Mouse (Mus musculus) urinary bladder, postnatal 25 days (tissue): ENCODE measurements around the gene Gls2.

Experiments
- DNase-seq: peaks from one replicate; pipeline ENCODE4 v3.0.0; 2022; ENCODE audit warnings: low spot score

Gene Gls2

DNA sequence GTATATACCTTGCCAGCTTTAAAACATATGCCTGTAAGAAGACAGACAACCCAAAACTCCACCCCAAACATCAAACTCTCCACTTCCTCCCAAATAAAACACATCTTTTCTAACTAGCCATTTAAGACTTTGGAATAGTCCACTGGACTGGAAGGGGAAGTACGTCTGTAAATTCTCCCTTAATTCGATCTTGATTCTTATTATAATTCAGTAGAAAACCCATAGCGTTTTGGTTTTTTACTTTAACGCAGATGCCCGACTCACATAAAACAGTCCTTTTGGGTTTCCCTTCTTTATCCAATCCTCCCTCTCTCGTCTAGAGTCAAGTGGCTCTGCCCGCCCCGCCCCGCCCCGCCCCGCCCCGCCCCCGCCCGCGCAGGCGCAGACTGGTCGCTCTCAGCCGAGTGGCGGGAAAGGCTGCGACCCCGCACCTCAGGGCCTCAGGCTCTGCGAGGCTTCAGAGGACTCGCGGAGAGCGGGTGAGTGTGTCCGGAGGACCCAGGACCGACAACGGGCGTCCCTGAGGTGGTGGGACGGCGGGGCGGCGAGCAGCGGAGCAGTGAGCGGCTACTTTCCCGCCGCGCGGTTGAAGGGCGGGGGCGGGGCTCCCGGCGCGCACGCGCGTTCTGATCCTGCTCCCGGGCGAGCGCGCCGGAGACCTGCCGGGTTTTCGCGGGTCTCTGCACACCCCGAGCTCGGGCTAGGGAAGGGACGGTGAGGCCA lies 37.6 kb downstream of the Gls2 start, which contains the start of gene Timeless:
Gene Timeless (plus strand): TSS at position 369 of the 723 bp plus-strand sequence.
- DNase-seq: peak; percentile 89

DNA sequence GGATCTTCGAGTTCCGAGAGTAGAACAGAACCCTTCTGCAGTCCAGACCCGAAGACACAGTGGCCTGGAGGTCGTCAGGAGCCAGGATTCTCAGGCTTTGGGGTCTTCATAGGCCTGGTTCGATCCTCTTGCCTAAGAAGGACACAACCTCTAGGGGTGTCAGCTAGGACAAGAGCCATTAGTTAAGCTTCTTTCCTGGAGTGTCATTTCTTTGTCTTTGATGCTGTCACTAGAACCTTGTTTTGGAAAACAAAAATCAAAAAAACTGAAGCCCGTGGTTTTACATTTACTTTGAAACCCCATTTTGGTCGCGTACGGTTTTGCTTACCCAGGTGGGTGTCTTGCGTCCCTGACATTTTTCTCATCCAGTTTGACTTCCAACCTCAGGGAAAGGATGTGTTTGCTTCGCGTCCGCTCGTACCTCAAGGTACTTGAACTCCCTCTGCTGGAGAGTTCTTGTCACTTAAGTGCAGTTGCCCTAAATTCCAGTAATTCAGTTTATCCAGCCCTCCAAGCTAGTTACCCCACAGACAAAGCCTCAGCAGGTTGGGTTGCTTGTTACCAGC lies 38.2 kb downstream of the Gls2 start:
- peak; percentile 37 for DNase-seq

DNA sequence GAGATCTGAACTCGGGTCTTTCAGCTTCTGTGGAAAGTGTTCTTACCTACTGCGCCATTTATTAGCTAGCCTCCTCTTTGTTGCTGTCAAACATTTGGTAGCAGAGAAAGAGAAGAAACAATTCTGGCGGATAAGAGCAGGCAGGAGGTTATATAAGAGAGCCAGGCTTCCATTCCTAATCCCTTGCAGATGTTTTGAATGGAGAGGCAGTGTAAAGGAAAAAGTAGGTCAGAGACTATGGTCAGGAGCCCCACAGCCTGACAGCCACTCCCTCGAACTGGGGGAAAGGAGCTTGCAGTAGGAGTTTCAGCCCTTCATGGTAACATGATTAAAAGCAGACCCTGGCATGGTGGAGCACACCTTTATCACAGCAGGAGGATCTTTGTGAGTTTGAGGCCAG lies 42.1 kb downstream of the Gls2 start:
- no peak for DNase-seq

DNA sequence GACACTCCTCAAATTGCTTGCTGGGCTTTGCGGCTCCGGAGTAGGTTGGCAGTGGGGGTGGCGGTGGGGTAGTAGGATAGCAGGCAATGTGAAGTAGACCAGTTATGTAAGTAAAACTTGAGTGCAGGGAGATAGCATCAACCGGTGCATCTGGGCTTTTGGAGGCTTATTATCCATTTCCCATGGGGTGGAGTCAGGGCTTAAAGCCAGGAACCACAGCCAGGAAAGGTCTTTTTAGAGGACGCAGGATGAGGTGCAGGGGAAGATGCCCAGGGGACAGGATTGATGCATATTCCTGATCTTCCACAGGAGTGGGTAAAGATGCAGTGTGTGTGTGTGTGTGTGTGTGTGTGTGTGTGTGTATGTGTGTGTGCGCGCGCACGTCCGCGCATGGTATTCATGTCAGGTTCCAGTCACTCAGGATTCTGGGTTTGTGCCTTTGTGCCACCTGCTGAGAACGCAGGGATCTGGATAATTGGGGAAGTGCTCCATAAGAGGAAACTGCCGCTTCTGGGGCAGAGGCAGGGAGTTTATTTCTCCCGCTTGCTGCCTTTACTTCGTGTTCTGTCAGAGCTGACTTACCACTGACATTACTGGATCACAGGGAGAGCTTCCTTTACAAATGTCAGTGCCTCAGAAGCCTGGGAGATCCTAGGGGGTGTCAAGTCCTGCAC lies 43.7 kb downstream of the Gls2 start:
- no peak for DNase-seq

DNA sequence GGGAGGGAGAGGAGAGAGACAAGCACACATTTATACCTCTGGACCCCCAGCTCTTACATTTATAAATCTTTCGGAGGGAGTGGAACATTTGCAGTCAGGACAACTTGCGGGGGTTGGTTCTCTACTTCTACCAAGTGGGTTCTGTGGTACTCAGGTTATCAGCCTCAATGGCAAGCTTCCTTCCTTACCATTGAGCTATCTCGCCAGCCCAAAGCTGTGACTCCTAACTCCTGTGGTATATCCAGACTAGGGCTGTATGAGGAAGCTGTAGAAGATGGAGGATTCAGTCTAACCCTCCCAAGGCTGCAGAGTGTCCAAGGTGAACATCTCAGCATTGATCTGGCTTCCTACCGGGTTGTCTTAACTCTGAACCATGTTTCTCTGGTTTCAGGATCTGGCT lies 44.9 kb downstream of the Gls2 start:
- DNase-seq: no peak

DNA sequence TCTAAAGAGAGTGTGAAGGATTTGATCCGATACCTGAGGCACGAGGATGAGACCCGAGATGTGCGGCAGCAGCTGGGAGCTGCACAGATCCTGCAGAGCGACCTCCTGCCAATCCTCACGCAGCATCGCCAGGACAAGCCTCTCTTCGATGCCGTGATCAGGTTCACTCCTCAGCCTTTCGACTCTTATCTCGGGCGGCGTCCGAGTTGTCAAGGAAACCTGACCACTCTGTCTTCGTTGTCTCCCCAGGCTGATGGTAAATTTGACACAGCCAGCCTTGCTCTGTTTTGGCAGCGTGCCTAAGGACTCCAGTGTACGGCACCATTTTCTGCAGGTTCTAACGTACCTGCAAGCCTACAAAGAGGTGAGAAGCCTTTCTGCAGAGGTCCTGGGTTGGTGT lies 45.9 kb downstream of the Gls2 start:
- no peak for DNase-seq

DNA sequence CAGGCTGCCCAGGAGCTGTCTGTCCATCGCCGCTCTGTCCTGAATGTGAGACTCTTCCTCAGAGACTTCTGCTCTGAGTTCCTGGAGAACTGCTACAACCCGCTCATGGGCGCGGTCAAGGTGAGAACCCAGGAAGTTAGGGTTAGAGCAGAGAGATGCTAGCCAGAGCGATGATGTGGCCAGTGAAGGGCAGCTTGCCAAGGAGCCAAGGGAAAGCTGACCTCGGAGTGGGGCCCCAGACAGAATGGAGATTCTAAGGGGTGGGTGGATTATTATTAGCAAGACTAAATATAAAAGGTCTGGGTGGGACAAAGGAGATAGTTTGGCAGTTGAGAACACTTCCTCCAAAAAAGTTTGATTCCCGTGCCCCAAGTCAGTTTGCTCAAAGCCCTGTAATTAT lies 49.0 kb downstream of the Gls2 start:
- no peak for DNase-seq

DNA sequence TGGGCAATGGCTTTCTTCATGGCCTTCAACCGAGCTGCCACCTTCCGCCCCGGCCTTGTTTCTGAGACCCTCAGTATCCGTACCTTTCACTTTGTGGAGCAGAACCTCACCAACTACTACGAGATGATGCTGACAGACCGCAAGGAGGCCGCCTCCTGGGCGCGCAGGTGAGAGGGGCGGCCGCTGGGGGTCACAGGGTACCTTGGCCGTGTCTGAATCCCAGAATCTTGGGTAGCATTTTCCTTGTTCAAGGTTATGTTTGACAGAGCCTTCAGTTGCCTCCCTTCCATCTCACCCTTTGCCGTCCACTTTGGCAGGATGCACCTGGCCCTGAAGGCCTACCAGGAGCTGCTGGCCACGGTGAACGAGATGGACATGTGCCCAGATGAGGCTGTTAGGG lies 49.9 kb downstream of the Gls2 start:
- no peak for DNase-seq

DNA sequence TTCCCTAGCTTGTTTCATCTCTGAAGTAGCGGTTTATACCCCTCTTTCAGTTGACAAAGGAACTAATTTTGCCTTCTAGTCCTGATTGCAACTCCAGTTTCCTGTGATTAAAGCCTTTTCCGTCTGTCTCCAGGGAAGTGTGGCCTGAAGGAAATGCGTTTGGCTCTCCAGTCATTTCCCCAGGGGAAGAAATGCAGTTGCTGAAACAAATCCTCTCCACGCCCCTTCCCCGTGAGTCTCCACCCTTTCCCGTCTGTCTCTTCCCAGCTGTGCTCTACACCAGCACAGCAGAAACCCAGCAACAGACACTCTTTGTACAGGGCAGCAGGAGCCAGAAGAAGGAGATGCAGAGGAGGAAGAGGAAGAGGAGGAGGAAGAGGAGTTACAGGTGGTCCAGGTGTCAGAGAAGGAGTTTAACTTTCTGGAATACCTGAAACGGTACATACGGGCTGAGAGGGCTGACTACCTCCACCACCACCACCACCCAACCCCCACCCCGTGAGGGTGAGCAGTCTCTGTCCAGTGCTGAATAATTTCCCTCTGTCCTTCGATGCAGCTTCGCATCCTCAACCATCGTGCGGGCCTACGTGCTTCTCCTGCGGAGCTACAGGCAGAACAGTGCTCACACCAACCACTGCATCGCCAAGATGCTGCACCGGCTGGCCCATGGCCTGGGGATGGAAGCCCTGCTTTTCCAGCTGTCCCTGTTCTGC lies 52.9 kb downstream of the Gls2 start:
- DNase-seq: no peak

DNA sequence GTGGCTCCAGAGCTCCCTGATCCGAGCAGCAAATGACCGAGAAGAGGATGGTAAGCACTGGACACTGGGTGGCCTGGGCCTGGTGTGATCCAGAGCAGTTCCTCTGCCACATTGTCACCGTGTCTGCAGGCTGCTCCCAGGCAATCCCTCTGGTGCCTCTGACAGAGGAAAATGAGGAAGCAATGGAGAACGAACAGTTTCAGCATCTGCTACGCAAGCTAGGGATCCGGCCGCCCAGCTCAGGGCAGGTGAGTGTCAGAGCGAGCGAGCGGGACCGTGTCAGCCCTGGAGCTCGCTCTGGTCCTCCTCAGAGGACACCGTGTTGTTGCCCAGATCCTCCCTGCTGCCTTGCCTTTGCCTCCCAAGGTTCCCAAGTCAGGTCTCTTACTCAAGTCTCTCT lies 56.3 kb downstream of the Gls2 start:
- no peak for DNase-seq

DNA sequence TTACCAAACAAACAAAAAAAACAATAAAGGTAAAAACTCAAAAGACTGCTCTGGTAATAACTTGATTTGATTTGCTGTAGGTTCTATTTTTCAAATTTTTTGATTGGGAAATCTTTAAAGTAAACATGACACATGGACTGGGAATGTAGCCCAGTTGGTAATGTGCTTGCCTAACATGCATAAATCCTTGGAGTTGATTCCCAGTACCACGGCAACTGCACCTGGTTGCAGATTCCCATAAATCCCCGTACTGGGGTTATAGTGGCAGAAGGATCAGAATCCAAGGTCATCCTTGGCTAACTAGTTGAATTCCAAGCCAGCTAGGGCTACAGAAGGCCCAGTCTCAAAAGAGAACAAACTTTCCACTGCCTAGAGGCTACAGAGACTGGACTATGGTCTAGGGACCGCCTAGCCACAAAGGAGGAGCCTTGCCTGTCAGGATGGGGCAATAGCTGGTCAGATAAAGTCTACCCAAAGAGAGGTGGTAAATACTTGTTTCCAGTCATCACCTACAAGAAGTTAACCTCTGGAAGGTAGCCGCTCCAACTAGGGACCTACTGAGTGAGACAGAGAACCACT lies 59.5 kb downstream of the Gls2 start, which contains the start of gene Apon:
Gene Apon (plus strand): TSS at position 420 of the 579 bp plus-strand sequence.
- no peak for DNase-seq

DNA sequence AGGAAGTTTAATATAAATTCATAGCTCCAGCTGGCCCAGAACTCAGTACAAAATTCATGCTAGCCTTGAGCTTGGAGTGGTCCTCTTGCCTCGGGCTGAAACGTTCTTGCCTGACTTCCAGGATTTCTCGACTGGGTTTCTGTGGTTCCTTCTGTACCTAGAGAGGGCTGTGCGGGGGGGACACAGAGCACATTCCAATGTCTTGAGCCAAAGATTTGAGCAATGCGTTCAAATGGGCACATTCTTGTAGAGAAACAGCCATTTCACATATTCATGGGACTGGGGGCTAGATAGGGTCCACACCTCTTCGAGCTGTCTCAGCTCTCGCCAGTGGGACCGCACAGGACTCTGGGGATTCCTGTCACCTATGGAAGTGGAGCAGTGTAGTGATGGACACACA lies 61.7 kb downstream of the Gls2 start:
- no peak for DNase-seq

DNA sequence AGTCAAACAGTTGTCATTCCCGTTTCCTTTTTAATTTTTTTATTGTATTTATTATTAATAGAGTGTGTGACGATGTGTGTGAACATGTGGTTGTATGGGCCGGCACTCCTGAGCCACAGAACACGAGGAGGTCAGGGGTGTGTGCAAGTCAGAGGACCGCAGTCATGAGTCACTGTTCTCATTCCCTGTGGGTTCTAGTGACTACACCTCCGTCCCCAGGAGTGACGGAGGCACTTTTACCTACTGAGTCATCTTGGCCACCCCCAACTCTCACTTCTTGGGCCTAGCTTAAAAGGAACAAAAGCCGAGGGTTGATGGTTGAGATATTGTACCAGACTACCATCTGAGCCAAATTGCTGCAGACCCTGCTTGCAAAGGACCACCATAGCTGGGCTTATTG lies 62.1 kb downstream of the Gls2 start:
- no peak for DNase-seq

DNA sequence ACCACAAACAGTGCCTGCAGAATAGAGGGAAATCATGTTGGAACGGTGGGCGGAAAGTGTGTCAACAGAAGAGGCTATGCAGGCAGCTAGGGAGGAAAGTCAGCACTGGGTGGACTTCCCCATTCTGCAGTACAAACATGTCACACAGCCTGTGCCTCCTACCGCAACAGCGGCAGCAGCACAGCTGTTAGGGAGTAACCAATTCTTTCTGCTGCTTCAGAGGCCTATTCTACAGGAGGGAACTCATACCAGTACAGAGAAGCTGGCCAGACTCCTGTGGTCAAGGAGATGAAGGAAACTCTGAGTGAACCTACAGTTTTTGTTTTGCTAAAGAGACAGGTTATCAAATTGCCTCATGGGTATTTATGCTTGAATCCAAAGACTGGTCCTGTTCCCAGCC lies 64.7 kb downstream of the Gls2 start:
- no peak for DNase-seq
